Mouse (Mus musculus): Measurements from ENCODE around the gene Tanc2. TPM values are rescaled to one million over a fixed set of nuclear protein-coding genes. Genes with fewer than 3 reads are reported as not detected.

The Tanc2 gene
- total RNA-seq (2021): 10 to 100 TPM; 46.5 to 56.1 TPM
- long read RNA-seq, experiment 1, partial matches to known transcripts: 2 of 6 reads
- long read RNA-seq, experiment 1, other reads (novel, unspliced or antisense): 4 of 6 reads
- long read RNA-seq, experiment 2, full-length matches to known transcripts: 1 of 20 reads
- long read RNA-seq, experiment 2, partial matches to known transcripts: 2 of 20 reads
- long read RNA-seq, experiment 2, other reads (novel, unspliced or antisense): 17 of 20 reads

DNA sequence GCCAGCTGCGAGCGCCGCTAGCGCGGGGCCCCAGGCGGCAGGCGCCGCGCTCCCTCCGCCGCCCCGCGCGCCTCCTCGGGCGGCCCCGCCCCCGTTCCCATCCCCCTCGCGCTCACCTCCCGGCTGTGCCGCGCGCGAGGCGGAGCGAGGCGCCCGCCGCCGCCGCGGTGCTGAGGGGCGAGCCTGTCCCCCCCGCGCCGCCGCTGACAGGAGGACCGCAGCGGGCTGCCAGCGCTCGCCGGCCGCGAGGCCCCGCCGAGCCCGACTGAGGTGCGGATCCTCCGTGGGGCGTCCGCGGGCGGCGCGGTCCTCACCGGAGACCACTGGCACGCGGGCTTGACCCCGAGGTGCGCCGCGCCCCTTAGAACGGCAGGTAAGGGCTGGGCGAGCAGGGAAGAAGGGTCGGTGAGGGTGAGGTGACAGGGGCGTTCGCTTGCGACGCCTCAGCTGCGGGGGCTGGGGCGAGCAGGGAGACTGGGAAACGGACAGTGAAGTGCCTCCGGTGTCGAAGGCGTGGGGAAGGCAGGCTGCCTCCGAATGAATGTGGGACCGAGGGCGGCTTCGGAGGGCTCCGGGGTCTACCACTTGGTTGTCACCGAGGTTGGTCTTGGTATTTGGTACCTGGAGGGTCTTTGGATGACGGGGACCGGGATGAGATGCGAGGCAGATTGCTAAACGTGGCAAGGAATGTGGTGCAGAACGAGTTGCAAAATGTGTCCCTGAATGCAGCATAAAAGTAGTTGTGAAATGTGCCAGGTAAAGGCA, at the start of gene Tanc2:
Tanc2 (plus strand) TSS at position 110 of the 765 bp plus-strand sequence.
- DNase-seq (ENCODE audit: low spot score in 2 of 2): peak; percentile 49 to 69

DNA sequence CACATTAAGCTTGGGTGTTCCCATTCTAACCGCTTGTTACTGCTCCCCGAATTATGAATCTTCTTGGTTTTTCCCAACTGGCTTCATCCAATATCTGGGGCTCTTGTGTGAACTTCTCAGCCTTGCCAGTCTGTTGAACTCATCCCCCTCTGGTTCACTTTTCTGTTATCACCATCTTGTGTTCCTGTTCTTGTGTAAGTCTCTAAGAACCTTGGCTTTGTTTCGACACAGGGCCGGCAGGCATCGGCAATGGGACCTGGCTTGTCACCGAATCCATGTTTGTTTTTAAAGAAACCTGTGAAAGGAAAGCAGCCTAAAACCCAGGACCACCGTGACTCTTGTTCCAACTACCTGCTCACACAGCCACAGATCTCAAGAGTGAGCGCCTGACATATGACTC, 49.0 kb upstream of the Tanc2 start:
- no peak for DNase-seq (ENCODE audit: low spot score in 2 of 2)

- DNase-seq (ENCODE audit: low spot score in 2 of 2): no peak
Observed at GRCm38 (mm10) chr11:105541366-105541765, 48.4 kb upstream of the Tanc2 start.

DNA sequence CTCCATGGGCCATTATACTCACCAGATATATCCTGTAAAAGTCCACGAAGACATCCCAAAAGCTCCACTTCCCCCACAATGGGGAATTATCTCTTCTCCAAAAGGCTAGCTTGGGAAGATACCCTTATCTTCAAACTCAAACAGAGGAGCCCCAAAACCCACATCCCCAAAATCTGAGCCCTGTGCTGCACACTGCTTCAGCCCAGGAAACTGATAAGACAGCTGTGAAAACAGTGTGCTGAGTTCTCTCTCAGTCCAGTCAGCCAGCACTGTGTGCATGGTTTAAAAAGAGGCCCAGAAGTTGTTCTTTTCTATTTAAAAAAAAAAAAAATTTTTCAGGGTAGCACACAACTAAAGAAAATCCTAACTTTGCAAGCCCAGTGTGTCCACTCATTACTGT, 47.7 kb upstream of the Tanc2 start:
- no peak for DNase-seq (ENCODE audit: low spot score in 2 of 2)

- no peak for DNase-seq (ENCODE audit: low spot score in 2 of 2)
Observed at GRCm38 (mm10) chr11:105545801-105546200, 44.0 kb upstream of the Tanc2 start.

DNA sequence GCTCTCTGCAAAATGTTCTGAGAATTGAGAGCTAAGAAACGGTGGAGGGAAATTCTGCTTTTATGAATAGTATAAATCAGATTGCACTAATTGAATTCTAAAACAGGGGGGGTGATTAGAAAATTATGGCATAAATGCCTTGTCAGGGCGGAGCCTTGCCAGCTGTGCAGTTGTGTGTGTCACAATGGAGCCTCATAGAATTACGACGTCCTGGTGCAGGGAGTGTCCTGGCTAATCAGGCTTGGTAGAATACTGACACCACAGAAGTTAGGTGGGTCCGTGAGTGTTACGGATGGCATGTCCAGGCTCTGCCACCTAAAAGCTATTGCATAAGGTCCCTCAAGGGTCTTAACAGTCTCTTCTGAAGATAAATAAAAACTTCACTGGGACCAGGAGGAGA, 43.4 kb upstream of the Tanc2 start:
- no peak for DNase-seq (ENCODE audit: low spot score in 2 of 2)

- DNase-seq (ENCODE audit: low spot score in 2 of 2): no peak
Observed at GRCm38 (mm10) chr11:105548383-105548782, 41.4 kb upstream of the Tanc2 start.

DNA sequence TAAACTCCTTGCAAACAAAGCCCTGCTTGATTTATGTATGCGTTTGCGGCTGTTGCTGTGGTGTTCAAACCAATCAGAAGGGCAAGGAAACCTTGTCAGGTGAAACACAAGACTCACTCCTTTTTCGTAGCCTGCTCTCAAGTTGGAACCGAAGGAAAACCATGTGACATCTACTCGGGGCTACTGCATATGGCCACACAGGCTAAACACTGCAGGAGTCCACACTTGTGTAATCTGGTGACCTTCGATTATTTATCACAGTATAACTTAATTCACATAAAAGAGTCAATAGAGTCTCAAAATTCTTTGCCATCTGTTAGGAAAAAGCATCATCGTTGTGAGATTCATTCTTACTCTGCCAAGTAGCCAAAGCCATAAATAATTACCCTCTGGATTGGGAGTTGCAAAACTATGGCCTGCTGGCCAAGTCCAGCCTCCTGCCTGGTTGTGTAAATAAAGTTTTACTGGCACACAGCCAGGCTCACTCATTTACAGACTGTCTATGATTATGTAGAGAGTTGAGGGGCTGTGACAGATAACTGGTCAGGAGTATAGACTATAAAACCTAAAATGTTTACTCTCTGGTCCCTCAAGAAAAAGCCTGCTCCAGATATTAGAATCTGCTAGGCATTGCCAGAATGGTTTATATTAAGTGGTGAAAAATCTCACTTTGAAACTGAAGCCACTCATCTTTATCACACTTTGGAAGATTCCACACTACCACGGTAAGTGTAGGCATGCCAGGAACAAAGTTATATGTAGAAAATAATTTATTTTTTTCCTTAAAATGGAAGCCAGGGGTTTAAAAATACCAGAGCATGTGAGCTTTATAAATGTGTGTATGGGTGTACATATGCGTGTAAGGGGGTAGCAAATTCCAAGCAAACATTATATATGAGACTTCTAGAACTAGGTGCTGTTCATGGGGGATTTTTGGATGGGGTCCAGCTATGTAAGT, 40.3 kb upstream of the Tanc2 start:
- DNase-seq (ENCODE audit: low spot score in 2 of 2): no peak

DNA sequence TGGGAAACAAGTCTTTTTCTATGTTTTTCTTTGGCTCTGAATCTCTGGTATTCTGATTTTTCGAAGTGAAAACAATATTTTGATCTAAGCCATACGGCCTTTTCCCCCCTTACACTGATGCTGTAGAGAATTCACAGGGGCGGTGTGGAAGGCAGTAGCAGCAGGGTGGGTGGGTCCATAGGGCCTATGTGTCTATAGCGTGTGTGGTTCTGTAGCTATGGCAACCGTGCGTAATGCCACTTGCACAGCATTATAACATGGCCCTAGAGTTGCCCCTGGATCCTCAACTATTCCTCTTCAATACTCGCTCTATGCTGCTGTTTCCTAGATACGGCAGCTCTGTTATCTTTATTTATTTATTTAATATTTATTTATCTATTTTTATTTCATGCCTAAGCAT, 32.5 kb upstream of the Tanc2 start:
- DNase-seq (ENCODE audit: low spot score in 2 of 2): no peak

- DNase-seq (ENCODE audit: low spot score in 2 of 2): no peak
Observed at GRCm38 (mm10) chr11:105558091-105558490, 31.7 kb upstream of the Tanc2 start.

DNA sequence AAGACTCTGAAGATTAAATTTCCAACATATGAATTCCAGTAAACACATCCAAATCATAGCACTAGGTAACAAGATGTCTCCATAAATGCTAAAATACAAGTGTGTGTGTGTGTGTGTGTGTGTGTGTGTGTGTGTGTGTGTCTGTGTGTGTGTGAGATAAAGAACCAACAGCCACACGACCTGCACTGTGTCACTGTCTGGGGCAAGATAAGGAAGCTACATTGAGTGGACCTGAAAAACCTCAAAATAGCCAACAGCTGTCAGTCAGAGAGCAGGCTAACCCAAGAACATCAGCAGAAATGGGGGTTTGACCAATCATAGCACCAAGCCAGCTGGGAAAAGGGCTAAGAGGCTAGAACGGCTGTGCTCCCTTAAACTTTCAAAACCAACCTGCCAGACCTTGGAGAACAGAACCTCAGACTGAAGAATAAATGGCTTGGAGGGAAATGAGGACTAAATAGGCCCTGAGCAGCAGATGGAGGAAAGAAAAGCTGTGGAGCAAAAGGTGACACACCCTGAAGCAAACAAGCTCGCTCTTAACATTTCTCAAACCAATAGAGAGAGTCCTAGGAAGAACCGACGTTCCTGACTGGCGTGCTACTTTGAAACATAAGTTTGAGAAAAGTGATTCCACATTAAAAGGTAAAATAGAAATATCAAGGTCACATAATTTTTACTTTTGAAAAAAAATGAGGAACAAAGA, 30.8 kb upstream of the Tanc2 start:
- no peak for DNase-seq (ENCODE audit: low spot score in 2 of 2)

GRCm38 (mm10) chr11:105563546-105563945, 26.2 kb upstream of the Tanc2 start:
- DNase-seq (ENCODE audit: low spot score in 2 of 2): no peak

DNA sequence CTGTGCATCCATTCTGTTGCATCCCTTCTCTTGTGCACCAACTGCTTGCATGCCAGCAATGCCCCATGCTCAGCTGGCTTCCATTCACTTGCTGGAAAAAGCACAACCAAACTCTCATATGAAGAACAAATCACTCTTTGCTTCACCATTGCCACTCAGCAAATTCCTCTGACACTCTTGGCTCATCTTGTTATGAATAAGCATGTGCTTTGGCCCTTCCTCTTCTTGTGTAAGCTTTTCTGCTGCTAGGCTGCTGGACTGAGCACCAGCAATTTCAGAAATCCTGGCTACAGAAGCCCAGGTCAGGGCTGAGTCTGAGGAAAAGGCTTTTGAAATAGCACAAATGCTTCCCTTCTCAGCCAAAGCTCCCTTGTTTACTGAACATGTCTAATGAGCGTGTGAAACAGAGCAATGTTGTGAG, 22.6 kb upstream of the Tanc2 start:
- peak in 1 of 2 experiments; percentile 21 for DNase-seq (ENCODE audit: low spot score in 2 of 2)

- no peak for DNase-seq (ENCODE audit: low spot score in 2 of 2)
Observed at GRCm38 (mm10) chr11:105571996-105572395, 17.8 kb upstream of the Tanc2 start.

DNA sequence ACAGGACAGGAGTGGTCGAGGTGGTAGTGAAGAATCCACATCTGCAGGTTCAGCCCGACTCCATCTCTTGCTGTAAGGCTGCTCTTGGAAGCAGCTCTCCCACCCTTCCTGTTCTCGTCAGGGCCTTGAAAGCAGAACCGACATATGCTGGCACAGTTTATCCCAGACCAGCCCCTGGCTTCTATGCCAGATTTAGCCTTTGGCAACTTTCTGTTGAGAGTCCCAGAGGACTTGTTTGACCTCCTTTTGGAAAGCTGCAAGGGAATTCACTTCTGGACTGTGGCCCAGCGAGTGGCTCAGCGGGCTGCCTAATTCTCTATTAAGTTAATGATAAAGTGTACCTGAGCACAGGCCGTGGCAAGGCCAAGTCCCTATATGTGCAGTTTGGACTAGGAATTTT, 15.5 kb upstream of the Tanc2 start:
- DNase-seq (ENCODE audit: low spot score in 2 of 2): peak in 1 of 2 experiments; percentile 55

DNA sequence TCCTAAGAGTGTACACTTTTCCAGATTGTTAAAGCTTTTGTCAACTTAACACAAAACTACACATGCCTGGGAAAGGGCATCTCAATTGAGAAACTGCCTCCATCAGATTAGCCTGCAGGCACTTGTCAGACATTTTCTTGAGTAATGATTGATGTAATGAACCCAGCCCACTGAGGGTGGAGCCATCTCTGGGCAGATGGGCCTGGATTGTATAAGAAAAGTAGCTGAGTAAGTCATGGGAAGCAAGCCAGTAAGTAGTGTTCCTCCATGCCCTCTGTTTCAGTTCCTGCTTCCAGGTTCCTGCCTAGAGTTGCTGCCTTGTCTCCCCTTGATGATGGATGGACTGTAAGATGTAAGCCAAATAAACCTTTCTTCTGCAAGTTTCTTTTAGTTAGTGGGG, 12.6 kb upstream of the Tanc2 start:
- DNase-seq (ENCODE audit: low spot score in 2 of 2): no peak

- no peak for DNase-seq (ENCODE audit: low spot score in 2 of 2)
Observed at GRCm38 (mm10) chr11:105582020-105582419, 7.8 kb upstream of the Tanc2 start.

GRCm38 (mm10) chr11:105589231-105589876, 432 bp upstream of the Tanc2 start:
- DNase-seq (ENCODE audit: low spot score in 2 of 2): peak; percentile 89 to 91

DNA sequence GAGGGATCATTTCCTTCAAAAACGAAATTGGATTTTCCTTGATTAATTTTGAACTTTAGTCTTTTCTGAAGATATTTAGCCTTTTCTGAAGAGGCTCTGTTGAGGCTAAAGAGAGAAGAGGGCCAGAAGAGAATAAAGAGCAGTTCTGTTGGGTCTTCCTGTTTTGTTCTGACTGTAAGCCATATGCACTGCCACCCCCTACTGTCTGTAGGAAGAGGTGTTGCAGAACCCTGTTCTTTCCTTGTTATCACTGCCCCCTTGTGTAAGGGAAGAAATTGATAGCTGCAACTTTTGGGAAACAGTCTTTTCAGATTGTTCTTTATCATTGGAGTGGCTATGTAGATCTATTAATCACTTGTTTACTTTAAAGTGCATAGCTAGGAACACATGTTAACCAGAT, 2.1 kb downstream of the Tanc2 start:
- DNase-seq (ENCODE audit: low spot score in 2 of 2): no peak

DNA sequence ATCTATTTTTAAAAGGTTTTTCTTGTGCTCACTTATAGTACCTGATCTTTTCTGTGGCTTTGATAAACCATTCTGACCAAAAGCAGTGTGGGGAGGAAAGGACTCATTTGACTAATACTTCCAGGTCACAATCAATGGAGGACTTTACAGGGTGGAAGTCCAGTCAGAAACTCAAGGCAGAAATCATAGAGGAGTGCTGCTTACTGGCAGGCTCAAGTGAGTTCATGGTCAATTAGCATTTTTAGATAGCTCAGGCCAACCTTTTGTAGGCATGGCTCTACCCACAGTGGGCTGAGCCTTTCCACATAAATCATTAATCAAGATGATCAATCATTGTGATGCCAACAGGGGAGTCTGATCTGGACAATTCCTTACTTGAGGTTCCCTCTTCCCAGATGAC, 12.4 kb downstream of the Tanc2 start:
- DNase-seq (ENCODE audit: low spot score in 2 of 2): no peak

- no peak for DNase-seq (ENCODE audit: low spot score in 2 of 2)
Observed at GRCm38 (mm10) chr11:105626201-105626600, 36.4 kb downstream of the Tanc2 start.
